Mouse (Mus musculus): ENCODE measurements around the gene A230050P20Rik. TPM values are rescaled to one million over a fixed set of nuclear protein-coding genes. Genes with fewer than 3 reads are reported as not detected.
A peak's percentile ranks its signal among the peaks of the same experiment; 100 is the strongest.

The A230050P20Rik gene
- polyA plus RNA-seq, 1 experiment, result 4.6 TPM

DNA sequence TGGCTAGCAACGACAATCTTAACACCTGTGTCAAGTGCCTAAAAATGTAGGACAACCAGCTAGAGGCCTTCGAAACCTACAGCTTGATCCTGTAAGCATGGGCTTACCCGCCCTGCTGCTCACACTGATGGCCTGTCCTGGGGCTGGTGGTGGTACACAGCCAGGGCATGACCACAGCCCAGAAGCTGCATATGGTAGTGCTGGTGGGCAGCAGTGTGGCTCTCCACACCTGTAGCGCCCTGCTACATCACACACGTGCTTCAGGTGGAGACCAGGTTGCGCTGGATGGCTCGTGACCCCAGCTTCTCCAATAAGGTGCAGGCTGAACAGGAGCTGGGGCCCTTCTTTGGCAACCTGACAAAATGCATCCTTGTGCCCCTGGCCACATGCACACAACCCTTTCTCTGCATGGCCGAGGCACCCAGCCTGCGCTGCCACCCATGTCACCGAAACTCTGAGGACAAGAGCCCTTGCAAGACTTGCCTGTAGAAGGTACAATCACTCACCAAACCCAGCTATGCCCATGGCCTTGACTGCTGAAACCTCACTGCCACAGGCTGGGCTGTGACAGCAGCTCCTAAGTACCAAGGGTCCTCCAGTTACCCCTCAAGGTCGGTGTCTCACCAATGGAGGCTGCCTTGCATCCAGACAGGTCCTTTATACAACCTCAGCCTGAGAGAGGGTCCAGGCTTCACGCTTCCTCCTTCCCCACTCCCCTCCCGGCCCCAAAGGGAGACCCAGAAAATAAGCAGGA lies 25.3 kb downstream of the A230050P20Rik start:
- H3K27me3 ChIP-seq (ENCODE audit: control insufficient read depth, insufficient read depth, insufficient read length), result no peaks in the 10 kb centered on the region
- no peak overlapping the region for H3K4me3 ChIP-seq
- H3K36me3 ChIP-seq (ENCODE audit: control insufficient read depth, insufficient read depth), result peaks cover 29% of the 10 kb centered on the region
- no peak overlapping the region for H3ac ChIP-seq (ENCODE audit: control insufficient read depth, insufficient read length)
- no peak overlapping the region for H3K4me2 ChIP-seq (ENCODE audit: low read depth)
- TF ChIP-seq POLR2AphosphoS2 (IDR thresholded peaks at IDR 0.05; ENCODE audit: insufficient read length, low read depth), result peak; percentile 90
- TF ChIP-seq POLR2A (IDR thresholded peaks at IDR 0.05; ENCODE audit: insufficient read length, low read depth), result peak; percentile 49
- TF ChIP-seq USF1 (IDR thresholded peaks at IDR 0.05; ENCODE audit: low read depth), result no peak
- TF ChIP-seq TCF12 (IDR thresholded peaks at IDR 0.05; ENCODE audit: insufficient read depth, poor library complexity, severe bottlenecking), result no peak
- TF ChIP-seq REST (IDR thresholded peaks at IDR 0.05; ENCODE audit: insufficient read depth, insufficient read length), result no peak
- no peak for TF ChIP-seq MYOD1 (IDR thresholded peaks at IDR 0.05; ENCODE audit: control insufficient read depth in 1 of 3, insufficient read length in 2 of 3, low read depth in 2 of 3)
- H3K79me2 ChIP-seq (ENCODE audit: control insufficient read depth, insufficient read depth), result peaks cover 25% of the 10 kb centered on the region

DNA sequence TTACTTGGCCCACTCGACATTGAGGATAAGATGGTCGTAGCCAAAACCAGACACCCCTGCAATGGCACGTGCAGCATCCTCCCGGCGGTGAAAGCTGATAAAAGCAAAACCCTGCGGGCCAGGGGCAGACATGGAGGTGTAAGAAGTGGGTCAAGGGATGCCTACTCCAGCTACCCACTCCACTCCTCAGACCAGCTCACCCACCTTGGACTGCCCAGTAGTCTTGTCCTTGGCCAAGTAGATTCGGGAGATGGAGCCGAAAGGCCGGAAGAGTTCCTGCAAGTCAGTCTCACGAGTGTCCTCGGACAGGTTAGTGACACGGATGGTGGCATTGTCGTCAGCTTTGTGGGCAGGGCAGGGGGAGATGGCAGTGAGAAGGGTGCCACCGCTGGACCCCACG lies 26.2 kb downstream of the A230050P20Rik start:
- no peak overlapping the region for H3K4me2 ChIP-seq (ENCODE audit: low read depth)
- peaks cover 19% of the 10 kb centered on the region for H3K79me2 ChIP-seq (ENCODE audit: control insufficient read depth, insufficient read depth)
- peaks cover 28% of the 10 kb centered on the region for H3K36me3 ChIP-seq (ENCODE audit: control insufficient read depth, insufficient read depth)
- H3ac ChIP-seq (ENCODE audit: control insufficient read depth, insufficient read length), result no peak overlapping the region
- TF ChIP-seq USF1 (IDR thresholded peaks at IDR 0.05; ENCODE audit: low read depth), result no peak
- TF ChIP-seq POLR2A (IDR thresholded peaks at IDR 0.05; ENCODE audit: insufficient read length, low read depth), result no peak
- no peak overlapping the region for H3K4me3 ChIP-seq
- H3K27me3 ChIP-seq (ENCODE audit: control insufficient read depth, insufficient read depth, insufficient read length), result no peaks in the 10 kb centered on the region

DNA sequence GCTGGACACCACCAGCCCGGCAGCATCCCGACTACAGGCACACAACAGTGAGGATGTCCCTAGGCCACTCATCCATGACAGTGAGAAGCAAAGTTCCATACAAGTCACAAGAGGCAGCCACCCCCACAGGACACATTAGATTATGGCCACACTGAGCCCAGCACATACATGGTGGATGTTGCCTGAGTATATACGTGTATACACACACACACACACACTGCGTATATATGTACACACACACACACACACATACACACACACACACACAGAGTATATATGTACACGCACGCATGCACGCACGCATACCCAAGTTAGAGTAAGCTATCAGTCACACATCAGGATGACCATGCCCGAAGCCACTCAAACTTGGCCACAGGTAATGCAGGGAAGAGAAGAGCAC lies 26.9 kb downstream of the A230050P20Rik start:
- TF ChIP-seq USF1 (IDR thresholded peaks at IDR 0.05; ENCODE audit: low read depth) (no peak), MYOG (IDR thresholded peaks at IDR 0.05; ENCODE audit: control insufficient read depth in 1 of 3, insufficient read depth in 1 of 3, insufficient read length in 2 of 3, low read depth in 2 of 3) (no peak), TCF12 (IDR thresholded peaks at IDR 0.05; ENCODE audit: insufficient read depth, poor library complexity, severe bottlenecking) (no peak), MAX (IDR thresholded peaks at IDR 0.05; ENCODE audit: low read depth) (no peak), REST (IDR thresholded peaks at IDR 0.05; ENCODE audit: insufficient read depth, insufficient read length) (no peak), POLR2AphosphoS2 (IDR thresholded peaks at IDR 0.05; ENCODE audit: insufficient read length, low read depth) (no peak), MYOD1 (IDR thresholded peaks at IDR 0.05; ENCODE audit: control insufficient read depth in 1 of 3, insufficient read length in 2 of 3, low read depth in 2 of 3) (no peak), SRF (IDR thresholded peaks at IDR 0.05; ENCODE audit: control insufficient read depth, insufficient read length, low read depth) (no peak), POLR2A (IDR thresholded peaks at IDR 0.05; ENCODE audit: insufficient read length, low read depth) (no peak), CEBPB (IDR thresholded peaks at IDR 0.05; ENCODE audit: insufficient read depth, poor library complexity, severe bottlenecking) (no peak)
- no peak overlapping the region for H3K4me2 ChIP-seq (ENCODE audit: low read depth)
- peaks cover 15% of the 10 kb centered on the region for H3K79me2 ChIP-seq (ENCODE audit: control insufficient read depth, insufficient read depth)
- H3ac ChIP-seq (ENCODE audit: control insufficient read depth, insufficient read length), result no peak overlapping the region
- peaks cover 21% of the 10 kb centered on the region for H3K36me3 ChIP-seq (ENCODE audit: control insufficient read depth, insufficient read depth)
- H3K4me3 ChIP-seq, result no peak overlapping the region
- H3K27me3 ChIP-seq (ENCODE audit: control insufficient read depth, insufficient read depth, insufficient read length), result no peaks in the 10 kb centered on the region

DNA sequence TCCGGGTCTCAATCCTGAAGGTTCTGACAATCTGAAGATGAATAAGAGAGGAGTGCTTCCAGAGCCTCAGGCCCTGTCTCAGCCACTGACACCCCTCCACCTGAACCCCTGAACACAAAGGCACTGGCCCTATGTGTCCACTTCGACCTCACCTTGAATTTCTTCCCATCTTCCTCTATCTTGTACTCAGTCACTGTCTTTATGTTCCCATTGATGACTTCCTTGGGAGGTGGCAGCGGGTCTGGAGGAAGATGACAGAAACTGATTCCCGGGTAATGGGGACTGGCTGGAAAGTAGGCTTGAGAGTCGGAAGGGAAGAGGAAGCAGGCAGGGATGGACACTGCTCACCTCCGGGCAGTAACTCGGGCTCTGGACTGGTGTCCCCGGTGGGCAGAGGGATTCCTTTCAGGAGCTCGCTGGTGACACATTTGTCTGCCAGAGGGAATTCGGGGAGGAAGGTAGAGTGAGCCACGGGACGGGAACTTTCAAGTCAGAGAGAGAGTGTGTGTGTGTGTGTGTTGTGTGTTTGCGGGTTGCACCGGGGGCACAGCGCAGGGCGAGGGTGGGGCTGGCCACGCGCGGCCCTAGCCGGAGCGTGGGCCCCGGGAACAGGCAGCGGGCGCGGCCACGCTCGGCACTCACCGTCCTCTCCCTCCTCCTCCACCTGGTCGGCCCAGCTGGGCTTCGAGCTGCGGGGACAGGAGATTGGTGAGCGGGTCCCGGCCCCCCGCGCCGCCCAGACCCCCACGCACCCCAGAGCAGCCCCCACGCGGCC lies 29.5 kb downstream of the A230050P20Rik start:
- TF ChIP-seq MYOG (IDR thresholded peaks at IDR 0.05; ENCODE audit: control insufficient read depth in 1 of 3, insufficient read depth in 1 of 3, insufficient read length in 2 of 3, low read depth in 2 of 3) (peak in 1 of 3 experiments; percentile 3), REST (IDR thresholded peaks at IDR 0.05; ENCODE audit: insufficient read depth, insufficient read length) (no peak), MYOD1 (IDR thresholded peaks at IDR 0.05; ENCODE audit: control insufficient read depth in 1 of 3, insufficient read length in 2 of 3, low read depth in 2 of 3) (no peak)
- Histone ChIP-seq H3K4me2 (ENCODE audit: low read depth) (peak overlapping the region; percentile 93), H3K27me3 (ENCODE audit: control insufficient read depth, insufficient read depth, insufficient read length) (no peaks in the 10 kb centered on the region), H3ac (ENCODE audit: control insufficient read depth, insufficient read length) (peak overlapping the region; percentile 98), H3K4me3 (peak overlapping the region; percentile 62), H3K36me3 (ENCODE audit: control insufficient read depth, insufficient read depth) (peaks cover 4% of the 10 kb centered on the region), H3K79me2 (ENCODE audit: control insufficient read depth, insufficient read depth) (peaks cover 15% of the 10 kb centered on the region)

DNA sequence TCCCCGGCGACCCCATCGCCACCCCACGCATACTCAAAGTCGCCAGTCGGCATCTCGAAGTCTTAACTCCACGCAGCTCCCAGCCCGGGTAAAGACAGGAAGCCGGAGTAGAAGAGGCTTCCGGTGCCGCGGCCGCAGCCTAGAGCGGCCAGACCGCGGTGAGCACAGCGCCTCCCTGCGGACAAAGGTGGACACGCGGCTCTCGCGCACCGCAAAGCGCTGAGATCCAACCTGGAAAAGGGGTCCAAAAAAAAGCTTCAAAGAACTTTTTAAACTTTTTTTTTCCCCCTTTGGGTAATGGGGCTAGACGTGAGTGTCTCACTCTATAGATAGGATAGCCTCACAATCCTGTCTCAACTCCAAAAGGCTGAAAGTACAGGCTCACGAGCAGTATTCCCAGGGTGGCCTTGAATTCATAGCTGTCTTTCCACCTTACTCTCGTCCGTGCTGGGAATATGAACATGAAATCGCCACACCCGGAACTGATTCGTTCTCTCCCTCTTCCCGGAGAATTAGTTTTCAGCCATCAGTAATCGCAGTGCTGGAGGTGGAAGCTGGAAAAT lies 30.1 kb downstream of the A230050P20Rik start, which contains the start of gene Eif3g:
Eif3g (minus strand) TSS at position 113 of the 563 bp plus-strand sequence.
- Histone ChIP-seq H3K36me3 (ENCODE audit: control insufficient read depth, insufficient read depth) (peaks cover 4% of the 10 kb centered on the region), H3K4me3 (peak within 1 kb of the TSS; percentile 62), H3K27me3 (ENCODE audit: control insufficient read depth, insufficient read depth, insufficient read length) (no peaks in the 10 kb centered on the region), H3ac (ENCODE audit: control insufficient read depth, insufficient read length) (peak within 1 kb of the TSS; percentile 98), H3K79me2 (ENCODE audit: control insufficient read depth, insufficient read depth) (peaks cover 15% of the 10 kb centered on the region), H3K4me2 (ENCODE audit: low read depth) (peak within 1 kb of the TSS; percentile 93)
- TF ChIP-seq POLR2A (IDR thresholded peaks at IDR 0.05; ENCODE audit: insufficient read length, low read depth), result peak; percentile 71
- TF ChIP-seq MYOG (IDR thresholded peaks at IDR 0.05; ENCODE audit: control insufficient read depth in 1 of 3, insufficient read depth in 1 of 3, insufficient read length in 2 of 3, low read depth in 2 of 3), result peak in 2 of 3 experiments; percentile 12 to 22
- no peak for TF ChIP-seq CEBPB (IDR thresholded peaks at IDR 0.05; ENCODE audit: insufficient read depth, poor library complexity, severe bottlenecking)
- TF ChIP-seq POLR2AphosphoS2 (IDR thresholded peaks at IDR 0.05; ENCODE audit: insufficient read length, low read depth), result peak; percentile 70
